Mouse (Mus musculus) B cell, adult 2 months (primary cell): ENCODE measurements around the gene Gpam.
"Not testable (repeated sequence)": the region's sequence is repeated elsewhere in the genome, so short reads cannot be mapped to it uniquely, and the experiment has no call there.

Experiments
- DNase-seq, 2 experiments: peaks; one replicate each; pipeline ENCODE4 v3.0.0; 2022

The Gpam gene

DNA sequence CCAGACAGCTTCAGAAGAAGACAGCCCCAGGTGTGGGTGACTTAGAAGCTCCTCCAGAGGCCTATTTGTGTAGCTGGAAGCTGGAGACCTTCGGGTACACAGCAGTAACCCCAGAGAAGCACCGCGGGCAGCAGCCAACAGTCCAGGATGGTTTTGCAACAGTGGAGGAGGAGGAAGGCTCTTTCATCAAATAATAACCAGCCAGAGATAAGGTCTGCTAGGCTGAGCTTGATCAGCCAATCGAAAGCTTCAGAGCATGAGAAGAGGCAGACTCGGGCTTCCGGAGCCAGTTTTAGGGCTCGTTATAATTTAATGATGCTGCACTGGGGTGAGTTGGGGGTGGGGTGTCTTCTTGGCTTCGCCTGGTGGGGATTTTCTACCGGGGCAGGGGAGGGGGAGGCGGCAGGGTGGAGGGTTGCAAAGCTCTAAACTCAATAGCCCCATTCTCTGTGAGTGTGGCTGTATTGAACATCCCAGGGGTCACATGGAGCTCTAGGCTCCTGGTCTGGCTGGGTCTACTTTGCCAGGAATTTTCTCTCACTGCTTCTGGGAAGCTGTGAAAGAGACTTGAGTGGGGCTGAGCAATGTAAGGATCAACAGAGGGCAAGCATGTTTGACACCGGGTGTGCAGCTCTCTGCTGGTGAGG is at the start of gene Gpam:
Gene Gpam, minus strand, starts transcription at position 167 of the 647 bp plus-strand sequence.
- no peak for DNase-seq

DNA sequence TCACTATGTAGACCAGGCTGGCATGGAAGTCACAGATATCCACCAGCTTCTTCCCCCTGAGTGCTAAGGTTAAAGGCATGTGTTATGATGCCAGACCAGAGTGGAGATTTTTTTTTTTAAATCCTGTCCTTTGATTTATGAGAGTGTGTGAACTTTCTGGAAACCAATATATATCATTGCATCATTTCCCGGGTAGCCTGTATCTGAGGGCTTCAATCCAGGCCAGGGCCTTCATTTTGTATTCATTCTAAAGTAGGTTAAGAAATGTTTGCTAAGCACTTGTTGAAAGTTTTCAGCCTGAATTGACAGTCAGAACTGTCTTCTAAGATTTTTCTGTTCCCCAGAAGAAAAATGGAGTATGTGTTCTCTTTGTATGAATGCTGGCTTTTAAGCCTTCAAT is 44.5 kb upstream of the Gpam start:
- DNase-seq: no peak

- no peak for DNase-seq
Observed at GRCm38 (mm10) chr19:55170399-55170798, 43.4 kb upstream of the Gpam start.

- DNase-seq: not testable (repeated sequence)
Observed at GRCm38 (mm10) chr19:55169236-55169729, 42.2 kb upstream of the Gpam start.

GRCm38 (mm10) chr19:55168360-55168759 is 41.3 kb upstream of the Gpam start:
- no peak for DNase-seq

GRCm38 (mm10) chr19:55167741-55168140 is 40.7 kb upstream of the Gpam start:
- DNase-seq: no peak

GRCm38 (mm10) chr19:55166741-55167140 is 39.7 kb upstream of the Gpam start:
- no peak for DNase-seq

GRCm38 (mm10) chr19:55165954-55166353 is 38.9 kb upstream of the Gpam start:
- no peak for DNase-seq

GRCm38 (mm10) chr19:55165183-55165865 is 38.3 kb upstream of the Gpam start:
- DNase-seq: no peak

- no peak for DNase-seq
Observed at GRCm38 (mm10) chr19:55164162-55164561, 37.1 kb upstream of the Gpam start.

GRCm38 (mm10) chr19:55162271-55162670 is 35.2 kb upstream of the Gpam start:
- no peak for DNase-seq

GRCm38 (mm10) chr19:55159826-55160225 is 32.8 kb upstream of the Gpam start:
- DNase-seq: no peak

GRCm38 (mm10) chr19:55158606-55159005 is 31.6 kb upstream of the Gpam start:
- DNase-seq: no peak

DNA sequence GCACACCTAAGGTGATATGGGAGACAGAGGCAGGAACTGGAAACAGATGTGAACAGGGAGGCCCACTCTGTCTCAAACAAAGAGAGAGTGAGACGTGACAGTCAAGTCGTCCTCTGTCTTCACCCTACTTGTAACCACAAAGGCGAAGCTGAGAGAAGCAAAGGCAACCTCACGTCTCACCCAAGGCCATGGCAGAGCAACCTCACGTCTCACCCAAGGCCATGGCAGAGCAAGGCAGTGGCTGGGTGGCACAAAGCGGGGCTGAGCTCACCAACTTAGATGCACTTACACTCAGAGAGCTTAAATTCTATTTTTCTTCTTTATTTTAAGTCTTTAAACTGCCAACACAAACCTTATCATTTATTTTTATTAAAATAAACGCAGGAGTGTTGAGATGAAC is 30.0 kb upstream of the Gpam start:
- DNase-seq: no peak

GRCm38 (mm10) chr19:55152983-55153382 is 25.9 kb upstream of the Gpam start:
- DNase-seq: no peak

GRCm38 (mm10) chr19:55152274-55152673 is 25.2 kb upstream of the Gpam start:
- DNase-seq: not testable (repeated sequence)

GRCm38 (mm10) chr19:55149646-55150045 is 22.6 kb upstream of the Gpam start:
- DNase-seq: no peak

GRCm38 (mm10) chr19:55148109-55148508 is 21.1 kb upstream of the Gpam start:
- DNase-seq: no peak

DNA sequence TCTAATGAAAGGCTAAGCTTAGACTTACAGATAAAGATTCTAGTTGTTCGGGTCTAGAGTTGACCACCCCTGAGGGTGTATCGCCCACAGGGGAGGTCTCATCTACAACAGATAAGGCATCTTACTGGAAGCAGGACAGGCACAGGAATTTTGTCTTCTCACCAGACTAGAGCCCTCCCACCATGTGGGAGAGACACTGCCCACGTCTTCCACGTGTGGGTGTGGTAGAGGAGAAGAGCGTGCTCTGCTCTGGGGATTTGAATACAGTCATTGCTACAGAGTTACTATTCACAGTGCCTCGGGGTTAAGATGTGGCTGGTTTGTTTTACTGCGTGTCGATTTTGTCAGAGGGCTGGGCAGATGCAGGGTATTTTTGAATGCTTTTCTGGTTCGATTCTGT is 20.5 kb upstream of the Gpam start:
- DNase-seq: no peak

DNA sequence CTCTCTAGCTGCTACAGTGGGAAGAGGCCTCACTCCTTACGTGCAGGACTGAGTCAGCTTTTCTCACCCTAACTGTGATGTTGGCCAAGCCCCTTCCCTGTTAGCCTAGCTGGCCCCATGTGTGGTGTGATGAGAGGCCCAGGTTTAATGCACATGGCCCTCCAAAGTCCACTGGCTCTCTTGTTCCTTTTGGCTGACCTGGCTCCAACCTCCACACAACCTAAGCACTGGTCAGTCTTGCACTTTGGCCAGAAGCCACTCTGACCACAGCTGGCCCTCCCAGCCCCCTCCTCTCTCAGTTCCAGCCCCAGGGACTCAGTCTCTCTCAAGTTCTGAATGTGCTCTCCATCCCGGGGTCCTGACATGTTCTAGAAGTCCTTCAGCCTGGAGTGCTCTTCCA is 18.1 kb upstream of the Gpam start:
- no peak for DNase-seq

GRCm38 (mm10) chr19:55144691-55145090 is 17.7 kb upstream of the Gpam start:
- DNase-seq: no peak

GRCm38 (mm10) chr19:55143391-55144300 is 16.6 kb upstream of the Gpam start:
- no peak for DNase-seq

GRCm38 (mm10) chr19:55139301-55139700 is 12.3 kb upstream of the Gpam start:
- DNase-seq: no peak
